Mouse (Mus musculus): ENCODE data around the gene Usp7.

Usp7 gene

DNA sequence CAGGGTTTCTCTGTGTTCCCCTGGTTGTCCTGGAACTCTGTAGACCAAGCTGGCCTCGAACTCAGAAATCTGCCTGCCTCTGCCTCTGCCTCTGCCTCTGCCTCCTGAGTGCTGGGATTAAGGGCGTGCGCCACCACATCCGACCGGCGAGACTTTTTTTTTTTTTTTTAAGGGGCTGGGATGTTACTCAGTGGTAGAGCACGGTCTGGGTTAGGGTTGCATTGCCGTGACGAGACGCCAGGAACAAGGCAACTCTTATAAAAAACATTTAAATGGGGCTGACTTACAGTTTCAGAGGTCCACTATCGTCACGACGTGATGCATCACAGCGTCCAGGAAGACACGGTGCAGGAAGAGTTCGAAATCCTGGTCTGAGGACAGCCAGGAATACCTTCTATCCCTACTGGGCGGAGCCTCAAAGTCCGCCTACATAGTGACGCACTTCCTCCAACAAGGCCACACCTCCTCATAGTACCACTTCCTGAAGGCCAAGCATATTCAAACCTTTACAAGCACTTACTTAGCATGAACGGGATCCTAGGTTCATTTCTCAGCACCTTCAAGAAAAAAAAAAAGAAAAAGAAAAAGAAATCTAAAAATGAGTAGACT lies at the start of gene Usp7:
Gene Usp7, minus strand, starts transcription at position 360 of the 609 bp plus-strand sequence.
- DNase-seq (ENCODE audit: low spot score): no peak

- DNase-seq (ENCODE audit: low spot score): no peak
Observed at GRCm38 (mm10) chr16:8840557-8840956, 48.4 kb upstream of the Usp7 start.

GRCm38 (mm10) chr16:8838921-8839320 lies 46.8 kb upstream of the Usp7 start:
- no peak for DNase-seq (ENCODE audit: low spot score)

DNA sequence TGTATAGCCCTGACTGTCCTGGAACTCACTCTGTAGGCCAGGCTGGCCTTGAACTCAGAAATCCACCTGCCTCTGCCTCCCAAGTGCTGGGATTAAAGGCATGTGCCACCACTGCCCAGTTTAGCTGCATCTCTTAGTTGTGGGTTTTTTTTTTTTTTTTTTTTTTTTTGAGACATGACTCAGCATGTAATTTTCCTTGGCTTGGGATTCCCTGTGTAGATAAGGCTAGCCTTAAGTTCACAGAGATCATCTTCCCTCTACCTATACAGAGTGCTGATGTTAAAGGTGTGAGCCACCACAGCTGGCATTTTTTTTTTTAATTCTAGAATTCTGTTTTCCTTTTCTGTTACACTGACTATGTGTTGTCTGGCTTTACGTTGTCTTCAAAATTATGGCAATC lies 45.5 kb upstream of the Usp7 start:
- DNase-seq (ENCODE audit: low spot score): no peak

GRCm38 (mm10) chr16:8836876-8837275 lies 44.8 kb upstream of the Usp7 start:
- DNase-seq (ENCODE audit: low spot score): no peak

- no peak for DNase-seq (ENCODE audit: low spot score)
Observed at GRCm38 (mm10) chr16:8831241-8831640, 39.1 kb upstream of the Usp7 start.

DNA sequence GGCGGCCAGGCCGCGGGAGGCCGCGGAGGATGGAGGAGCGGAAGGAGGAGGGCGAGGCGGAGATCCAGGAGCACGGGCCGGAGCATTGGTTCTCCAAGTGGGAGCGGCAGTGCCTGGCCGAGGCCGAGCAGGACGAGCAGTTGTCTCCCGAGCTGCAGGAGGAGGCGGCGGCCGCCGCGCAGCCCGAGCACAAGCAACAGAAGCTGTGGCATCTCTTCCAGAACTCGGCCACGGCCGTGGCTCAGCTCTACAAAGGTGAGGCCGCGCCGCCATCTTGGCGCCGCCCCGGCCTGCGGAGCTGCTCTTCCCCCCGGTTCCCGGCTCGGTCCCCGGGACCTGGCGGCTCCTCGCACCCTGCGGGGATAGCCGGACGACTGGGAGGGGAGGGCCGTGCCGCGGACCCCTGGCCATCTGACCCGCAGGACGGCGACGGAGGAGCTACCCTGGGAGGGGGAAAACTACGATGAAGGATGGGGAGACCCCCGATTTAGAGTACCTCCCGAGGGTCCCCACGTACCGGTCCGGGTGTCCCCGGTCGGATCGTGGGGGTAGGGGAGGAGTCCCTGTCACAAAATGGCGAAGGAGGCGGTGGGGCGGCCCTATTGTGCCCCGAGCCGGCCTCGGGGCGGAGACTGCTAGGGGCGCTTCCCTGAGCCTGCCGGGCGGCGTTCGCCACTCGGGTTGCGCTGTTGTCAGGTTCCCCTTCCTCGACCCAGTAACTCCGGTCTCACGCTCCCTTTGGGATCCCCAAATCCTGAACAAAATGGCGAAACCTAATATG lies 38.5 kb upstream of the Usp7 start:
- peak; percentile 62 for DNase-seq (ENCODE audit: low spot score)

- DNase-seq (ENCODE audit: low spot score): peak; percentile 96
Observed at GRCm38 (mm10) chr16:8829564-8830359, 37.7 kb upstream of the Usp7 start, which contains the start of gene 1810013L24Rik. TSS of gene 1810013L24Rik (plus strand) at chr16:8830100.

GRCm38 (mm10) chr16:8828636-8829563 lies 36.8 kb upstream of the Usp7 start:
- DNase-seq (ENCODE audit: low spot score): peak; percentile 69

GRCm38 (mm10) chr16:8827366-8827765 lies 35.3 kb upstream of the Usp7 start:
- DNase-seq (ENCODE audit: low spot score): no peak

- no peak for DNase-seq (ENCODE audit: low spot score)
Observed at GRCm38 (mm10) chr16:8823661-8824060, 31.6 kb upstream of the Usp7 start.

GRCm38 (mm10) chr16:8822586-8822985 lies 30.5 kb upstream of the Usp7 start:
- no peak for DNase-seq (ENCODE audit: low spot score)

DNA sequence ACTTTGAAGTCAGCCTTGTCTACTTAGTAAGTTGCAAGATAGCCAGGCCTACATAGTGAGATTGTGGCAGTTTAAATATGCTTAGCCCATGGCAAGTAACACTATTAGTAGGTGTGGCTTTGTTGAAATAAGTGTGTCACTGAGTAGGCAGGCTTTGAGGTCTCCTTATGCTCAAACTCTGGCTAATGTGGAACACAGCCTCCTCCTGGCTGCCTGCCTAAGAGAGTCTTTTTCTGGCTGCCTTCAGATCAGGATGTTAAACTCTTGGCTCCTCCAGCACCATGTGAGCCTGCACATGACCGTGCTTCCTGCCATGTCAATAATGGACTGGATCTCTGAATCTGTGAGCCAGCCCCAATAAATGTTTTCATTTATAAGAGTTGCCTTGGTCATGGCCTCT lies 29.3 kb upstream of the Usp7 start:
- no peak for DNase-seq (ENCODE audit: low spot score)

DNA sequence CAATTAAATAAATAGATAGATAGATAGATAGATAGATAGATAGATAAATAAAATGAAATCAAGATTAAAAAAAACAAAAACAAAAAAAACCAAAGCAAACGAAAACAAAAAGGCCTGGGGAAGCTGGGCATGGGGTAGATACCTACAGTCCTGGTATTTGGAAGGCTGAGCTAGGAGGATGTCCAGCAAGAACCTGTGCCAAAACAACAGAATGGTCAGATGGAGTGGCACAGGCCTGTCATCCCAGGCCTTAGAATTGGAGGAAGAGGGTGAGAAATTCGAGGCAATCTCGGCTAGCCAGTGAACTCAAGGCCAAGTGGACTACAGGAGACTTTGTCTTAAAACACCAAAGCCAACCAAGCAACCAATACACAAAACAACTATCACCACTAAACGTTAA lies 25.8 kb upstream of the Usp7 start:
- DNase-seq (ENCODE audit: low spot score): no peak

- peak; percentile 44 for DNase-seq (ENCODE audit: low spot score)
Observed at GRCm38 (mm10) chr16:8810399-8811127, 18.5 kb upstream of the Usp7 start.

- peak; percentile 73 for DNase-seq (ENCODE audit: low spot score)
Observed at GRCm38 (mm10) chr16:8806703-8807102, 14.6 kb upstream of the Usp7 start.

- DNase-seq (ENCODE audit: low spot score): no peak
Observed at GRCm38 (mm10) chr16:8795906-8796305, 3.8 kb upstream of the Usp7 start.

- DNase-seq (ENCODE audit: low spot score): peak; percentile 54
Observed at GRCm38 (mm10) chr16:8794952-8795351, 2.8 kb upstream of the Usp7 start.

DNA sequence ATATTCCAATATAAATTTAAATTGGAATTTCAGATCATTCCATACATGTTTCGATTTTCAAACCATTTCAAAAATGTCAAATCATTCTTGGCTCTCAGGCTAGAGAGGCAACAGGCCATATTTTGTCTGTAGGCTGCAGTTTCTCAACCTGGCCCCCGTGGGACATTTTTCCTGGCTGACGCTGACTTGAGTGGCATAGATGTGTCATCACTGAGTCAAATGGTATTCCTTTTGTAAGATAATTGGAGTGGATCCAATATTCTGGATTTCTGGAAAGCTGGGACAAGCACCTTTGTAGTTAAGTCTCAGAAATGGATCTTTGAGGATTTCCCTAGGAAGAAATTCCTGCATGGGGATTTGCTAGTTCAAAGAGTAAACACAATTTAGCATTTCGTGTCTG lies 1.2 kb downstream of the Usp7 start:
- DNase-seq (ENCODE audit: low spot score): no peak

GRCm38 (mm10) chr16:8784753-8785152 lies 7.4 kb downstream of the Usp7 start:
- no peak for DNase-seq (ENCODE audit: low spot score)

All from embryo, embryonic 10 days (tissue).